Mouse (Mus musculus) small intestine, adult 2 months (tissue): ENCODE results near the gene Snu13.

Experiments
- CTCF ChIP-seq: fragments of 200-500 bp; IDR thresholded peaks from 2 replicates; pipeline ENCODE4 v1.5.1; 2012; ENCODE audit warnings: low read depth, mild to moderate bottlenecking, control low read depth, inconsistent platforms, low read length, moderate library complexity, mixed read lengths; ENCODE audit not compliant: insufficient replicate concordance, insufficient read length; ENCODE audit errors: extremely low read depth
- POLR2A ChIP-seq: fragments of 200-500 bp; IDR thresholded peaks from 2 replicates; pipeline ENCODE4 v1.6.1; 2012; ENCODE audit warnings: low read depth, mild to moderate bottlenecking, control low read depth, inconsistent platforms, low read length, moderate library complexity

DNA sequence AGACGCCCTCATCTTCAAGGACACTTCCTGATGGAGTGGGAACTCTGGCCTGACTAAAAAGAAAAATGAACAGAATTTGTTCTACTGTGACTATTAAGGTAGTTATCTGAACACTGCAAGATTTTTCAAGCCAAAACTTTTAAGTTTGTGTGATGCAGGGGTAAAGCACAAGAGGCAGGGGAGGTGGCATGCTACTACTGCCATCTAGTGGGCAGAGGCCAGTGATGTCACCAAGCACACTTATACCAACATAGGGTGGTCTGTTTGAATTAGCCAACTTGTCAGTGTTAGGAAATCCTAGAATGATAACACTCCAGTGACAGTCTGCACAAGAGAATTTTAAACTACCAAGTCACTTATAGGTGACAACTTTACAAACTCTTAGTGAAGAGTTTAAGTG, 6.7 kb downstream of the Snu13 start:
- TF ChIP-seq CTCF (peak; percentile 79; the same call in 1 of the 2 replicates), POLR2A (no peak)
